Mouse (Mus musculus): ENCODE results near the gene Traf3. TPM values are rescaled to one million over a fixed set of nuclear protein-coding genes. Genes with fewer than 3 reads are reported as not detected.
A peak's percentile ranks its signal among the peaks of the same experiment; 100 is the strongest.

Traf3 gene
- total RNA-seq, 1 experiment = 12.4 TPM

GRCm38 (mm10) chr12:111162312-111163061, 3.7 kb upstream of the Traf3 start:
- Histone ChIP-seq H3K27ac (ENCODE audit: insufficient read depth, low read depth, low read length, poor library complexity, severe bottlenecking) (no peak overlapping the region), H3K4me1 (ENCODE audit: control insufficient read depth in 2 of 2, insufficient read depth in 2 of 2, low read length in 2 of 2, poor library complexity in 1 of 2) (peaks cover 0 to 17% of the 10 kb centered on the region in 2 experiments; a peak in 1 of 4 replicates)

GRCm38 (mm10) chr12:111164310-111164751, 1.8 kb upstream of the Traf3 start:
- H3K36me3 ChIP-seq (ENCODE audit: control insufficient read depth, insufficient read depth, low read length, poor library complexity, severe bottlenecking) = no peaks in the 10 kb centered on the region
- H3K4me1 ChIP-seq (ENCODE audit: control insufficient read depth in 2 of 2, insufficient read depth in 2 of 2, low read length in 2 of 2, poor library complexity in 1 of 2) = peaks cover 1 to 17% of the 10 kb centered on the region in 2 experiments; a peak in 1 of 4 replicates
- DNase-seq (ENCODE audit: low read depth, low spot score) = peak; percentile 62
- no peaks in the 10 kb centered on the region for H3K9me3 ChIP-seq (ENCODE audit: control insufficient read depth, insufficient read depth, low read depth, low read length)
- in situ Hi-C loops (cut with MboI; ENCODE audit: low sequenced_read_pairs in 2 of 2, unreplicated experiment in 2 of 2) = no loop called here
- no peak overlapping the region for H3K9ac ChIP-seq (ENCODE audit: insufficient read depth, low read depth, low read length, poor library complexity, severe bottlenecking)
- TF ChIP-seq MAFK (IDR thresholded peaks at IDR 0.05; ENCODE audit: insufficient read depth, low read depth, low read length) = no peak
- peak; percentile 71; the same call in 1 of the 2 replicates for TF ChIP-seq CHD2 (IDR thresholded peaks at IDR 0.05; ENCODE audit: low read depth, low read length)
- no peak for TF ChIP-seq ZC3H11A (IDR thresholded peaks at IDR 0.05; ENCODE audit: borderline replicate concordance, low read depth, low read length)
- no peak for TF ChIP-seq ZNF384 (IDR thresholded peaks at IDR 0.05; ENCODE audit: low read depth, low read length)
- no peak for TF ChIP-seq HCFC1 (IDR thresholded peaks at IDR 0.05; ENCODE audit: borderline replicate concordance, insufficient read depth, low read length)
- H3K4me3 ChIP-seq (ENCODE audit: insufficient read depth in 1 of 2, low read depth in 1 of 2, low read length in 2 of 2, poor library complexity in 1 of 2, severe bottlenecking in 1 of 2) = peak overlapping the region in 1 of 2 experiments; percentile 15; a peak in 2 of 4 replicates
- no peak overlapping the region for H3K27ac ChIP-seq (ENCODE audit: insufficient read depth, low read depth, low read length, poor library complexity, severe bottlenecking)

More at GRCm38 (mm10) chr12:111162312-111163061, 3.7 kb upstream of the Traf3 start:
- Histone ChIP-seq H3K9me3 (ENCODE audit: control insufficient read depth, insufficient read depth, low read depth, low read length) (no peaks in the 10 kb centered on the region), H3K4me3 (ENCODE audit: insufficient read depth in 1 of 2, low read depth in 1 of 2, low read length in 2 of 2, poor library complexity in 1 of 2, severe bottlenecking in 1 of 2) (peak overlapping the region; percentile 17 to 41; a peak in 3 of 4 replicates), H3K36me3 (ENCODE audit: control insufficient read depth, insufficient read depth, low read length, poor library complexity, severe bottlenecking) (no peaks in the 10 kb centered on the region), H3K9ac (ENCODE audit: insufficient read depth, low read depth, low read length, poor library complexity, severe bottlenecking) (peak overlapping the region; percentile 51; the same call in 1 of the 2 replicates)
- DNase-seq (ENCODE audit: low read depth, low spot score) = peak; percentile 66
- TF ChIP-seq HCFC1 (IDR thresholded peaks at IDR 0.05; ENCODE audit: borderline replicate concordance, insufficient read depth, low read length) = no peak
- TF ChIP-seq MAFK (IDR thresholded peaks at IDR 0.05; ENCODE audit: insufficient read depth, low read depth, low read length) = no peak
- no peak for TF ChIP-seq ZC3H11A (IDR thresholded peaks at IDR 0.05; ENCODE audit: borderline replicate concordance, low read depth, low read length)
- no peak for TF ChIP-seq CHD2 (IDR thresholded peaks at IDR 0.05; ENCODE audit: low read depth, low read length)
- TF ChIP-seq ZNF384 (IDR thresholded peaks at IDR 0.05; ENCODE audit: low read depth, low read length) = no peak
- in situ Hi-C loops (cut with MboI; ENCODE audit: low sequenced_read_pairs in 2 of 2, unreplicated experiment in 2 of 2) = no loop called here

DNA sequence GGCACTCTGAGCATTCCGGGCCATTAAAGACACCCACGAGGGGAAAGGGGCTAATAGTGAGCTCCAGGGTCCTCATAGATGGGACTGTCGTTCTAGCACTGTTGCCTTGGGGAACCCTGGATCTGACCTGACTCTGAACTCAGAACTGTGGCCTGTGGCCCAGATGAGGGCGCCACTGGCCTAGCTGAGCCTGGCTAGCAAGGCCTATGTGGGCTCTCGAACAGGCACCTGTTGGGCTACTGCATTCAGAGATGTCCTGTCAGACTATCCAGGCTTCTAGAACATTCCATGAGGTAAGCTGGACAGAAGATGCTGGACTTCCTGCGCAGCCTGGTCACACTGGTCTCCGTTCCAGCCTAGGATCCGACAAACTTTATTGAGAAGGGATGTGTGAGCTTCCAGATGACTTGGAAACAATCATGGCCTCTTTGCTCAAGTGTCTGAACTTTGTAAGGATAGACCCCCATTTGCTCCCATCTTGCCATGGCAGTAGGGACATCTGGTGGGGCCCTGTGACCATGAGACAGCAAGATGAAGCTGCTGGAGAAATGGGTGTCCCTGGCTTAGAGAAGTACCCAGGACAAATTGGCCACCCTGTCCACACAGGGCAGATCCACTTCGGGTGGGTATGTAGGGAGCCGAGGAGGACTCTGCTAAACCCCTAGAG, 891 bp upstream of the Traf3 start:
- DNase-seq (ENCODE audit: low read depth, low spot score) = no peak

DNA sequence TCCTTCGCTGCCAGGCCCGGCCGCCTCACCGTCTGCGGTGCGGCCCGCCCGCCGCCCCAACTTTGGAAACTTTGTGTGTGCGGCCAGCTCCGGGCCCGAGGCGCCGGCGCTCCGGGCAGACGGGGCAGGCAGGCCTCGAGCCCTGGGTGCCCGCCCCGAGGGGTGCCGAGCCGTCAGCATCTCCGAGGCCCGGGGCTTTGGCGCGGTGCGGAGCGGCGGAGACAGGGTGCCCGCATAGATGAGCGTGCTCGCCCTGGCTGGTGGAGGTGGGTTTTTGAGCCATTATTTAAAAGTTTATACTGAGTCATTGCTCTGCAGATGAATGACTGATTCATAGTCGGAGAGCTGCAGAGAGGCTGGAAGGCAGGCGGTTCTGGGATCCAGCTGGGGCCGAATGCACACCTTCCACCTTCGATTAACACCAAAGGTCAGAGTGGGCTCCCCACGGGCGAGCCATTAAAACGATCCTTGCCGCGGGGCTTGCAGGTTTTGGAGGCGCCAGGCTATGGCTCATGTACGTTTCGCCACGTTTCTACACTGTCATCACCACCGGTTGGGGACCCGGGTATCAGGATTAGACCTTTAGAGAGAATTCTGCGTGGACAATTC, 615 bp downstream of the Traf3 start:
- Histone ChIP-seq H3K4me1 (ENCODE audit: control insufficient read depth in 2 of 2, insufficient read depth in 2 of 2, low read length in 2 of 2, poor library complexity in 1 of 2) (peaks cover 1 to 13% of the 10 kb centered on the region in 2 experiments; a peak in 1 of 4 replicates), H3K9ac (ENCODE audit: insufficient read depth, low read depth, low read length, poor library complexity, severe bottlenecking) (peak overlapping the region; percentile 83)
- DNase-seq (ENCODE audit: low read depth, low spot score) = no peak

More for the DNA sequence above, 891 bp upstream of the Traf3 start:
- Histone ChIP-seq H3K4me3 (ENCODE audit: insufficient read depth in 1 of 2, low read depth in 1 of 2, low read length in 2 of 2, poor library complexity in 1 of 2, severe bottlenecking in 1 of 2) (peak overlapping the region; percentile 65 to 88; a peak in 3 of 4 replicates), H3K27ac (ENCODE audit: insufficient read depth, low read depth, low read length, poor library complexity, severe bottlenecking) (no peak overlapping the region), H3K36me3 (ENCODE audit: control insufficient read depth, insufficient read depth, low read length, poor library complexity, severe bottlenecking) (no peaks in the 10 kb centered on the region), H3K9ac (ENCODE audit: insufficient read depth, low read depth, low read length, poor library complexity, severe bottlenecking) (peak overlapping the region; percentile 59; the same call in 1 of the 2 replicates), H3K4me1 (ENCODE audit: control insufficient read depth in 2 of 2, insufficient read depth in 2 of 2, low read length in 2 of 2, poor library complexity in 1 of 2) (peaks cover 1 to 13% of the 10 kb centered on the region in 2 experiments; a peak in 1 of 4 replicates), H3K9me3 (ENCODE audit: control insufficient read depth, insufficient read depth, low read depth, low read length) (no peaks in the 10 kb centered on the region)
- in situ Hi-C loops (cut with MboI; ENCODE audit: low sequenced_read_pairs in 2 of 2, unreplicated experiment in 2 of 2) = no loop called here
- TF ChIP-seq HCFC1 (IDR thresholded peaks at IDR 0.05; ENCODE audit: borderline replicate concordance, insufficient read depth, low read length) (no peak), CHD2 (IDR thresholded peaks at IDR 0.05; ENCODE audit: low read depth, low read length) (no peak), ZC3H11A (IDR thresholded peaks at IDR 0.05; ENCODE audit: borderline replicate concordance, low read depth, low read length) (no peak), ZNF384 (IDR thresholded peaks at IDR 0.05; ENCODE audit: low read depth, low read length) (no peak), MAFK (IDR thresholded peaks at IDR 0.05; ENCODE audit: insufficient read depth, low read depth, low read length) (no peak)

More for the DNA sequence above, 615 bp downstream of the Traf3 start:
- Histone ChIP-seq H3K27ac (ENCODE audit: insufficient read depth, low read depth, low read length, poor library complexity, severe bottlenecking) (no peak overlapping the region), H3K36me3 (ENCODE audit: control insufficient read depth, insufficient read depth, low read length, poor library complexity, severe bottlenecking) (no peaks in the 10 kb centered on the region), H3K4me3 (ENCODE audit: insufficient read depth in 1 of 2, low read depth in 1 of 2, low read length in 2 of 2, poor library complexity in 1 of 2, severe bottlenecking in 1 of 2) (peak overlapping the region; percentile 88 to 89), H3K9me3 (ENCODE audit: control insufficient read depth, insufficient read depth, low read depth, low read length) (no peaks in the 10 kb centered on the region)
- in situ Hi-C loops (cut with MboI; ENCODE audit: low sequenced_read_pairs in 2 of 2, unreplicated experiment in 2 of 2) = no loop called here
- no peak for TF ChIP-seq ZNF384 (IDR thresholded peaks at IDR 0.05; ENCODE audit: low read depth, low read length)
- no peak for TF ChIP-seq ZC3H11A (IDR thresholded peaks at IDR 0.05; ENCODE audit: borderline replicate concordance, low read depth, low read length)
- no peak for TF ChIP-seq MAFK (IDR thresholded peaks at IDR 0.05; ENCODE audit: insufficient read depth, low read depth, low read length)
- no peak for TF ChIP-seq CHD2 (IDR thresholded peaks at IDR 0.05; ENCODE audit: low read depth, low read length)
- no peak for TF ChIP-seq HCFC1 (IDR thresholded peaks at IDR 0.05; ENCODE audit: borderline replicate concordance, insufficient read depth, low read length)

Measured in ES-E14 (cell line).